Mouse (Mus musculus) urinary bladder, postnatal 14 days (tissue): ENCODE measurements around the gene Zfp719.

Experiments
- DNase-seq: peaks from one replicate; pipeline ENCODE4 v3.0.0; 2021; ENCODE audit warnings: low spot score

Gene Zfp719

GRCm38 (mm10) chr7:43607743-43608287 lies 28.4 kb downstream of the Zfp719 start:
- no peak for DNase-seq

GRCm38 (mm10) chr7:43608316-43608824 lies 29.0 kb downstream of the Zfp719 start:
- no peak for DNase-seq

- DNase-seq = no peak
Observed at GRCm38 (mm10) chr7:43613816-43614551, 34.6 kb downstream of the Zfp719 start.

- DNase-seq = no peak
Observed at GRCm38 (mm10) chr7:43622927-43623326, 43.5 kb downstream of the Zfp719 start.

- DNase-seq = no peak
Observed at GRCm38 (mm10) chr7:43623819-43624218, 44.4 kb downstream of the Zfp719 start.

- DNase-seq = no peak
Observed at GRCm38 (mm10) chr7:43625065-43625464, 45.7 kb downstream of the Zfp719 start.

- no peak for DNase-seq
Observed at GRCm38 (mm10) chr7:43625794-43626422, 46.5 kb downstream of the Zfp719 start.

- no peak for DNase-seq
Observed at GRCm38 (mm10) chr7:43633940-43634339, 54.5 kb downstream of the Zfp719 start.

GRCm38 (mm10) chr7:43634500-43634899 lies 55.1 kb downstream of the Zfp719 start, which contains the start of gene Ceacam18:
Ceacam18 (plus strand) TSS chr7:43634707.
- no peak for DNase-seq

- DNase-seq = no peak
Observed at GRCm38 (mm10) chr7:43636194-43636593, 56.8 kb downstream of the Zfp719 start.

- no peak for DNase-seq
Observed at GRCm38 (mm10) chr7:43637118-43637517, 57.7 kb downstream of the Zfp719 start.

- DNase-seq = no peak
Observed at GRCm38 (mm10) chr7:43642587-43642986, 63.2 kb downstream of the Zfp719 start.
